8 mouse cellular contexts compared by ENCODE assay signal in the genomic region with DNA sequence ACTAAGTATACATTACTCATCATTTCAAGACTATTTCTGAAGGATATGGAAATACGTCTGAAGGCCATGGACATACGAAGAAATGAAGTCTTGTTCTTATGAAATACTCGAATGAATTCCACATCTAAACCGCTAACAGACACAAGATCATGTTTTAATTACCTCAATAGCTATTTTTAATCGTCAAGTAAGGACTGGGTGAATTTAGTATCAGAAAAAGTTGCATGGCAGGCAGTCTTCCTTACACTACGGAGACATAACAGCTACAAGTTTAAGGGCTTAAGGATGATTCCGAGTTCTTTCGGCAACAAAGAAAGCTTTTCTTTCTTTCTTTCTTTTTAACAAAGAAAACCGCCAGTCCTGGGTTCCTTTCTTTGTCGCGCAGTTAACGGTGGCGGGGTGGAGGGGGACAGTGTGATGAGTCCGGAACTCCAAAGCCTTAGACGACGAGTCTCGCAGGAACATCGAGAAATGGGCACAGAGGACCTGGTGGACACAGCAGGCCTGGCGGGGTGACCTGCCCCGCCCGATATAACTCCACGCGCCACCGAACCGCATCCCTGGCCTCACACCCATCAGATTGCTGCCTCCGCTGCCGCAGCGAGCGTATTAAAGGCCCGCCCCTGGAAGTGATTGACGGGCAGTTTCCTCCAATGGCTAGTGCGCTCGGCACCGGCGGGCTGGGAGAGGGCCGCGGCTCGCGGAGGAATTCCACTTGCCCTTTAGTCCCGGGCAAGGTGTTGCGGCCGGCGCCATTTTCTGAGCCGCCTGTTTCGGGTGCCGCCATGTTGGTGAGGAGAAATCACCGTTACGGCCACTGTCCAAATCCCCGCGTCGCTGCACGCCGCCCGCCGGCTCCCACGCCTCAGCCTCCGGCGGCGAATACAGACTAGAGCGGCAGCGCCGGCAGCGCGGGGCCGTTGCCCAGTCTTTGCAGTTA. TPM values are rescaled to one million over a fixed set of nuclear protein-coding genes. Genes with fewer than 3 reads are reported as not detected.
DNase-seq lines count a peak whose midpoint lies in the region; ATAC-seq and TF ChIP-seq lines count a peak whose summit lies in the region.

A gene (plus strand): TSS at position 762 of the 940 bp plus-strand sequence.

- no peaks in the 10 kb centered on the region for H3K36me3 ChIP-seq in heart, embryonic 11.5 days (ENCODE audit: control insufficient read depth, insufficient read depth, low read length)
- no peaks in the 10 kb centered on the region for H3K36me3 ChIP-seq in kidney, embryonic 16.5 days (ENCODE audit: insufficient read depth, low read length)
- H3K36me3 ChIP-seq in liver, adult 2 months (ENCODE audit: control insufficient read depth, insufficient read depth, low read length): no peaks in the 10 kb centered on the region
- no peaks in the 10 kb centered on the region for H3K36me3 ChIP-seq in myocyte (ENCODE audit: control insufficient read depth, insufficient read depth)
- H3K36me3 ChIP-seq in splenic B cell, adult 2 months (ENCODE audit: control insufficient read depth, insufficient read depth, low read length, poor library complexity, severe bottlenecking): no peaks in the 10 kb centered on the region

- H3K4me3 ChIP-seq in heart, embryonic 11.5 days (ENCODE audit: low read depth, low read length): peak within 1 kb of the TSS; percentile 92
- peak within 1 kb of the TSS; percentile 95 for H3K4me3 ChIP-seq in kidney, embryonic 16.5 days (ENCODE audit: low read length)
- peak within 1 kb of the TSS; percentile 87 for H3K4me3 ChIP-seq in liver, adult 2 months (ENCODE audit: insufficient read depth, low read depth, low read length)
- peak within 1 kb of the TSS; percentile 56 for H3K4me3 ChIP-seq in myocyte

- H3K9ac ChIP-seq in heart, embryonic 11.5 days (ENCODE audit: low read depth, low read length): peak within 1 kb of the TSS; percentile 100
- peak within 1 kb of the TSS; percentile 99 for H3K9ac ChIP-seq in kidney, embryonic 16.5 days (replicated peaks; ENCODE audit: low read length)
- H3K9ac ChIP-seq in liver, adult 2 months (ENCODE audit: low read depth, low read length): peak within 1 kb of the TSS; percentile 97

- peak; percentile 98 for DNase-seq in B cell, adult 2 months
- DNase-seq in brain, adult 2 months (ENCODE audit: low read depth, low spot score): peak; percentile 99
- peak; percentile 89 for DNase-seq in liver, adult 2 months (ENCODE audit: extremely low read depth, low read depth, low spot score)
- DNase-seq in splenic B cell, adult 2 months (ENCODE audit: low read depth, low spot score): peak; percentile 98

- H3K27me3 ChIP-seq in heart, embryonic 11.5 days (ENCODE audit: control insufficient read depth, insufficient read depth, low read length): no peaks in the 10 kb centered on the region
- no peaks in the 10 kb centered on the region for H3K27me3 ChIP-seq in kidney, embryonic 16.5 days (ENCODE audit: insufficient read depth, low read length)
- no peaks in the 10 kb centered on the region for H3K27me3 ChIP-seq in liver, adult 2 months (ENCODE audit: control insufficient read depth, insufficient read depth, low read length)
- no peaks in the 10 kb centered on the region for H3K27me3 ChIP-seq in myocyte (ENCODE audit: control insufficient read depth, insufficient read depth, insufficient read length)
- H3K27me3 ChIP-seq in splenic B cell, adult 2 months (ENCODE audit: control insufficient read depth, insufficient read depth, low read length, poor library complexity, severe bottlenecking): no peaks in the 10 kb centered on the region

- H3K4me2 ChIP-seq in heart, embryonic 11.5 days: peak within 1 kb of the TSS; percentile 69
- H3K4me2 ChIP-seq in kidney, embryonic 16.5 days (replicated peaks; ENCODE audit: low read depth, low read length): peak within 1 kb of the TSS; percentile 67
- H3K4me2 ChIP-seq in myocyte (ENCODE audit: low read depth): peak within 1 kb of the TSS; percentile 84

- ATAC-seq in erythroblast, adult 5-6 weeks (replicated peaks; ENCODE audit: low FRiP score, poor library complexity, severe bottlenecking): peak; percentile 98
- ATAC-seq in heart, embryonic 11.5 days (replicated peaks; ENCODE audit: insufficient number of reproducible peaks, low FRiP score, low TSS enrichment): peak; percentile 97
- ATAC-seq in kidney, embryonic 16.5 days (ENCODE audit: low FRiP score, low TSS enrichment): peak; percentile 98

- no peaks in the 10 kb centered on the region for H3K9me3 ChIP-seq in heart, embryonic 11.5 days (replicated peaks; ENCODE audit: control insufficient read depth, low read length)
- H3K9me3 ChIP-seq in kidney, embryonic 16.5 days (ENCODE audit: low read length): no peaks in the 10 kb centered on the region

- H3K27ac ChIP-seq in heart, embryonic 11.5 days (ENCODE audit: low read depth, low read length): peak within 1 kb of the TSS; percentile 100
- H3K27ac ChIP-seq in kidney, embryonic 16.5 days (ENCODE audit: low read length): peak within 1 kb of the TSS; percentile 100
- peak within 1 kb of the TSS; percentile 100 for H3K27ac ChIP-seq in liver, adult 2 months (replicated peaks; ENCODE audit: insufficient read depth, low read depth, low read length)

- TF ChIP-seq POLR2A in liver, adult 2 months (IDR thresholded peaks at IDR 0.05; ENCODE audit: extremely low read depth, insufficient read depth, low read length): peak; percentile 61; the same call in 1 of the 2 replicates
- TF ChIP-seq POLR2A in myocyte (IDR thresholded peaks at IDR 0.05; ENCODE audit: insufficient read length, low read depth): peak; percentile 97

- WGBS in heart, embryonic 11.5 days (ENCODE audit: insufficient replicate concordance): 2% methylated on average over 65 of the region's 65 CpGs
- WGBS in kidney, embryonic 16.5 days: under 1% methylated on average over 65 of the region's 65 CpGs
- WGBS in liver, adult 2 months: under 1% methylated on average over 65 of the region's 65 CpGs

- no peaks in the 10 kb centered on the region for H3K79me2 ChIP-seq in liver, adult 2 months (ENCODE audit: control insufficient read depth, insufficient read depth, low read length)
- H3K79me2 ChIP-seq in myocyte (ENCODE audit: control insufficient read depth, insufficient read depth): peaks cover 8% of the 10 kb centered on the region

- H3K4me1 ChIP-seq in heart, embryonic 11.5 days (ENCODE audit: control insufficient read depth, insufficient read depth, low read length): 0 out of 2 replicates have a peak, but pooled peaks cover 3% of the 10 kb centered on the region
- peaks cover 13% of the 10 kb centered on the region for H3K4me1 ChIP-seq in kidney, embryonic 16.5 days (ENCODE audit: insufficient read depth, low read length)
- peaks cover 8% of the 10 kb centered on the region for H3K4me1 ChIP-seq in liver, adult 2 months (ENCODE audit: control insufficient read depth, insufficient read depth, low read length)

- 0 out of 2 replicates have a peak, but pooled peaks have one; percentile 10 for TF ChIP-seq CTCF in liver, adult 2 months (IDR thresholded peaks at IDR 0.05; ENCODE audit: low read depth, low read length)

- H3ac ChIP-seq in myocyte (ENCODE audit: control insufficient read depth, insufficient read length): peak within 1 kb of the TSS; percentile 38

TF ChIP-seq in myocyte, 11 proteins besides CTCF, POLR2A, EP300 and RAD21:
- TF ChIP-seq USF1 (IDR thresholded peaks at IDR 0.05; ENCODE audit: low read depth): no peak
- peak; percentile 25 for TF ChIP-seq TCF3 (IDR thresholded peaks at IDR 0.05; ENCODE audit: insufficient read length, low read depth)
- TF ChIP-seq REST (IDR thresholded peaks at IDR 0.05; ENCODE audit: insufficient read depth, insufficient read length): no peak
- TF ChIP-seq MYOG (IDR thresholded peaks at IDR 0.05; ENCODE audit: control insufficient read depth in 1 of 3, insufficient read depth in 1 of 3, insufficient read length in 2 of 3, low read depth in 2 of 3): peak in 1 of 3 experiments; percentile 20
- TF ChIP-seq MYOD1 (IDR thresholded peaks at IDR 0.05; ENCODE audit: control insufficient read depth in 1 of 3, insufficient read length in 2 of 3, low read depth in 2 of 3): peak in 1 of 3 experiments; percentile 31
- peak; percentile 57 for TF ChIP-seq SRF (IDR thresholded peaks at IDR 0.05; ENCODE audit: control insufficient read depth, insufficient read length, low read depth)
- peak; percentile 47 for TF ChIP-seq E2F4 (IDR thresholded peaks at IDR 0.05; ENCODE audit: insufficient read depth)
- no peak for TF ChIP-seq MAX (IDR thresholded peaks at IDR 0.05; ENCODE audit: low read depth)
- TF ChIP-seq POLR2AphosphoS2 (IDR thresholded peaks at IDR 0.05; ENCODE audit: insufficient read length, low read depth): peak; percentile 94

RNA-seq across cellular contexts. Expression of the gene that starts here (rescaled TPM):
- total RNA-seq in erythroblast, adult 5-6 weeks (2015; ENCODE audit: low replicate concordance): 4.0 and 6.3 TPM in 2 replicates
- total RNA-seq in erythroblast, adult 5-6 weeks (2017; ENCODE audit: low replicate concordance): 1.3 and 5.2 TPM in 2 replicates
- polyA plus RNA-seq in heart, embryonic 11.5 days (2014; fragmentation: Nextera tagmentation; extraction: Ambion mirVana): 0.69 and 0.79 TPM in 2 replicates
- 1.4 and 2.3 TPM in 2 replicates for polyA plus RNA-seq in kidney, embryonic 16.5 days (2015; fragmentation: Nextera tagmentation; extraction: Ambion mirVana)
- total RNA-seq in liver, adult 2 months (2014; rRNA removed): 2.1 and 2.5 TPM in 2 replicates
- 0.20 TPM in 2 replicates for polyA plus RNA-seq in liver, adult 2 months (2012; rRNA removed)
- 1.6 TPM for polyA plus RNA-seq in myocyte (2012; fragmentation: generic; extraction: Trizol)

Comparison
In these comparisons a context has a peak if more than half of its experiments do, and no peak if none do; other contexts are left out.
1. Peak in every context shown above with its lines: DNase-seq, ATAC-seq, H3K4me3 ChIP-seq and H3K27ac ChIP-seq.
2. Peak in ATAC-seq, H3K4me3 ChIP-seq, H3K27ac ChIP-seq, H3K9ac ChIP-seq and H3K4me2 ChIP-seq in heart, embryonic 11.5 days; RNA of the gene not detected or under 1 TPM.